Mouse (Mus musculus) CH12.LX (cell line): ENCODE data around the gene Dhx35. TPM values are rescaled to one million over a fixed set of nuclear protein-coding genes. Genes with fewer than 3 reads are reported as not detected.

ENCODE experiments used
- DNase-seq: peaks from one replicate; pipeline ENCODE4 v3.0.0-alpha.2; 2013; ENCODE audit errors: extremely low read depth
- H3K27ac ChIP-seq: 2 replicates; pipeline ENCODE4 v1.5.1; 2012; ENCODE audit warnings: low read depth, mild to moderate bottlenecking, control low read depth, moderate library complexity; ENCODE audit not compliant: insufficient read depth
- H3K27me3 ChIP-seq: replicated peaks from 2 replicates; pipeline ENCODE3; 2012; ENCODE audit warnings: inconsistent platforms
- H3K36me3 ChIP-seq, 2 experiments: replicated peaks in 1 of 2; 2 replicates each; pipeline versions ENCODE3 to v1.6.1; 2012; ENCODE audit warnings: inconsistent platforms in 1 of 2, low read length in 1 of 2, mild to moderate bottlenecking in 1 of 2, mixed read lengths in 1 of 2, moderate library complexity in 1 of 2; ENCODE audit not compliant: control insufficient read depth in 1 of 2, insufficient read depth in 1 of 2
- H3K4me1 ChIP-seq, 2 experiments: 2 replicates each; pipeline ENCODE4 v1.6.1; 2012; ENCODE audit warnings: inconsistent platforms in 1 of 2, moderate library complexity in 1 of 2; ENCODE audit not compliant: insufficient read depth in 2 of 2, control insufficient read depth in 1 of 2
- H3K4me2 ChIP-seq: 2 replicates; pipeline ENCODE4 v1.6.1; 2012; ENCODE audit warnings: low read depth, mild to moderate bottlenecking, control low read depth; ENCODE audit not compliant: poor library complexity, insufficient read depth, severe bottlenecking
- H3K4me3 ChIP-seq, 3 experiments: fragments of 150-350 bp in 1 of 3; sonication (generic) in 1 of 3; replicated peaks in 1 of 3; 2 replicates each; pipeline versions ENCODE3 to v1.5.1; 2011 to 2012; ENCODE audit warnings: low read depth in 2 of 3, low read length in 2 of 3, mild to moderate bottlenecking in 2 of 3, moderate library complexity in 2 of 3, control low read depth in 1 of 3, improper control_type of control experiment in 1 of 3, inconsistent platforms in 1 of 3, mixed read lengths in 1 of 3; ENCODE audit not compliant: poor library complexity in 1 of 3
- H3K79me2 ChIP-seq: replicated peaks from 2 replicates; pipeline ENCODE4 v1.6.1; 2012; ENCODE audit warnings: mild to moderate bottlenecking, moderate library complexity; ENCODE audit not compliant: control insufficient read depth, poor library complexity, insufficient read depth, severe bottlenecking; ENCODE audit errors: extremely low read depth
- H3K9ac ChIP-seq: 2 replicates; pipeline ENCODE4 v1.6.1; 2012; ENCODE audit warnings: low read depth, mild to moderate bottlenecking, control low read depth, moderate library complexity; ENCODE audit not compliant: insufficient read depth
- H3K9me3 ChIP-seq: replicated peaks from 2 replicates; pipeline ENCODE3; 2012; ENCODE audit warnings: low read length, inconsistent platforms, mixed read lengths
- BHLHE40 ChIP-seq: IDR thresholded peaks from 2 replicates; pipeline ENCODE4 v1.6.1; 2011; ENCODE audit warnings: mild to moderate bottlenecking, low read depth, low read length, improper control_type of control experiment
- CHD1 ChIP-seq: IDR thresholded peaks from 2 replicates; pipeline ENCODE4 v1.6.1; 2012; ENCODE audit warnings: low read depth, low read length, improper control_type of control experiment, inconsistent platforms
- ELF1 ChIP-seq: IDR thresholded peaks from 2 replicates; pipeline ENCODE4 v1.6.1; 2014; ENCODE audit warnings: low read depth, mild to moderate bottlenecking, inconsistent platforms, low read length, improper control_type of control experiment
- EP300 ChIP-seq: IDR thresholded peaks from 2 replicates; pipeline ENCODE4 v1.6.1; 2011; ENCODE audit warnings: low read length, improper control_type of control experiment
- ETS1 ChIP-seq: conservative IDR thresholded peaks from 2 replicates; pipeline ENCODE4 v1.6.1; 2012; ENCODE audit warnings: low read depth, mild to moderate bottlenecking, inconsistent platforms, low read length, improper control_type of control experiment, moderate library complexity
- HCFC1 ChIP-seq: IDR thresholded peaks from 2 replicates; pipeline ENCODE4 v1.6.1; 2012; ENCODE audit warnings: low read depth, mild to moderate bottlenecking, inconsistent platforms, low read length, improper control_type of control experiment
- IRF4 ChIP-seq: IDR thresholded peaks from 2 replicates; pipeline ENCODE4 v1.6.1; 2014; ENCODE audit warnings: low read depth, mild to moderate bottlenecking, inconsistent platforms, low read length, improper control_type of control experiment
- JUND ChIP-seq: conservative IDR thresholded peaks from 2 replicates; pipeline ENCODE4 v1.6.1; 2011; ENCODE audit warnings: low read depth, low read length, improper control_type of control experiment
- MAFK ChIP-seq: IDR thresholded peaks from 2 replicates; pipeline ENCODE4 v1.6.1; 2011; ENCODE audit warnings: low read length, improper control_type of control experiment; ENCODE audit not compliant: insufficient replicate concordance
- MAX ChIP-seq: IDR thresholded peaks from 2 replicates; pipeline ENCODE4 v1.6.1; 2011; ENCODE audit warnings: low read length, improper control_type of control experiment
- MAZ ChIP-seq: IDR thresholded peaks from 2 replicates; pipeline ENCODE4 v1.6.1; 2012; ENCODE audit warnings: low read depth, mild to moderate bottlenecking, inconsistent platforms, low read length, improper control_type of control experiment, moderate library complexity
- MEF2A ChIP-seq: IDR thresholded peaks from 2 replicates; pipeline ENCODE4 v1.6.1; 2014; ENCODE audit warnings: low read depth, mild to moderate bottlenecking, inconsistent platforms, low read length, improper control_type of control experiment, borderline replicate concordance
- MXI1 ChIP-seq: IDR thresholded peaks from 2 replicates; pipeline ENCODE4 v1.6.1; 2011; ENCODE audit warnings: mild to moderate bottlenecking, low read depth, low read length, improper control_type of control experiment
- MYC ChIP-seq: IDR thresholded peaks from 2 replicates; pipeline ENCODE4 v1.6.1; 2011; ENCODE audit warnings: low read depth, mild to moderate bottlenecking, improper control_type of control experiment, low read length
- NELFE ChIP-seq: IDR thresholded peaks from 2 replicates; pipeline ENCODE4 v1.6.1; 2011; ENCODE audit warnings: low read depth, low read length, improper control_type of control experiment
- NRF1 ChIP-seq: IDR thresholded peaks from 2 replicates; pipeline ENCODE4 v1.6.1; 2014; ENCODE audit warnings: low read depth, mild to moderate bottlenecking, inconsistent platforms, low read length, improper control_type of control experiment, moderate library complexity
- PAX5 ChIP-seq: IDR thresholded peaks from 2 replicates; pipeline ENCODE4 v1.6.1; 2012; ENCODE audit warnings: low read length, inconsistent platforms, mixed read lengths
- POLR2A ChIP-seq: IDR thresholded peaks from 2 replicates; pipeline ENCODE4 v1.6.1; 2011; ENCODE audit warnings: low read depth, mild to moderate bottlenecking, improper control_type of control experiment, low read length
- POLR2AphosphoS2 ChIP-seq: IDR thresholded peaks from 2 replicates; pipeline ENCODE4 v1.6.1; 2011; ENCODE audit warnings: low read depth, low read length, improper control_type of control experiment
- RCOR1 ChIP-seq: conservative IDR thresholded peaks from 2 replicates; pipeline ENCODE4 v1.6.1; 2012; ENCODE audit warnings: low read depth, mild to moderate bottlenecking, inconsistent platforms, low read length, improper control_type of control experiment
- SIN3A ChIP-seq: IDR thresholded peaks from 2 replicates; pipeline ENCODE4 v1.6.1; 2012; ENCODE audit warnings: low read length, improper control_type of control experiment, inconsistent platforms
- SMC3 ChIP-seq: IDR thresholded peaks from 2 replicates; pipeline ENCODE4 v1.6.1; 2011; ENCODE audit warnings: low read depth, low read length, improper control_type of control experiment
- TBP ChIP-seq: conservative IDR thresholded peaks from 2 replicates; pipeline ENCODE4 v1.6.1; 2011; ENCODE audit warnings: low read depth, low read length, improper control_type of control experiment
- TCF12 ChIP-seq: IDR thresholded peaks from 2 replicates; pipeline ENCODE4 v1.6.1; 2014; ENCODE audit warnings: low read depth, mild to moderate bottlenecking, inconsistent platforms, low read length, improper control_type of control experiment
- UBTF ChIP-seq: IDR thresholded peaks from 2 replicates; pipeline ENCODE4 v1.6.1; 2012; ENCODE audit warnings: low read depth, mild to moderate bottlenecking, inconsistent platforms, low read length, improper control_type of control experiment, moderate library complexity
- USF2 ChIP-seq: conservative IDR thresholded peaks from 2 replicates; pipeline ENCODE4 v1.6.1; 2011; ENCODE audit warnings: low read depth, low read length, improper control_type of control experiment
- ZKSCAN1 ChIP-seq: IDR thresholded peaks from 2 replicates; pipeline ENCODE4 v1.6.1; 2012; ENCODE audit warnings: low read depth, inconsistent platforms, low read length, improper control_type of control experiment, borderline replicate concordance
- dilution Hi-C: fragments of 300-500 bp; cut with MboI; formaldehyde crosslinking; loops from 2 replicates; pipeline ENCODE4 v1.14.3; 2020; ENCODE audit warnings: low sequenced_read_pairs; ENCODE audit not compliant: extremely low pct_unique_long_range_greater_than_20kb, extremely low pct_ligation_motif_present
- in situ Hi-C: fragments of 300-500 bp; cut with MboI; formaldehyde crosslinking; loops from 3 replicates; pipeline ENCODE4 v1.14.3; 2019; ENCODE audit warnings: low sequenced_read_pairs, low pct_ligation_motif_present, low pct_unique_long_range_greater_than_20kb, mixed read lengths
- polyA plus RNA-seq: library from polyadenylated mRNA; unstranded; fragments of >175 nt; gene quantifications from 2 replicates; pipeline ENCODE4 v1.2.1, GENCODE M21; 2012; ENCODE audit warnings: low read depth; ENCODE audit not compliant: insufficient read length
- total RNA-seq, 2 experiments: library from RNA; depleted of rRNA; stranded (reverse); fragments of 300-350 nt in 1 of 2; fragments of >200 nt in 1 of 2; gene quantifications; 2 replicates each; pipeline ENCODE4 v1.2.3; 2012 to 2014

Dhx35 gene
- total and polyA plus RNA-seq, 3 experiments = 19.7 to 25.3 (median 20.2) TPM

DNA sequence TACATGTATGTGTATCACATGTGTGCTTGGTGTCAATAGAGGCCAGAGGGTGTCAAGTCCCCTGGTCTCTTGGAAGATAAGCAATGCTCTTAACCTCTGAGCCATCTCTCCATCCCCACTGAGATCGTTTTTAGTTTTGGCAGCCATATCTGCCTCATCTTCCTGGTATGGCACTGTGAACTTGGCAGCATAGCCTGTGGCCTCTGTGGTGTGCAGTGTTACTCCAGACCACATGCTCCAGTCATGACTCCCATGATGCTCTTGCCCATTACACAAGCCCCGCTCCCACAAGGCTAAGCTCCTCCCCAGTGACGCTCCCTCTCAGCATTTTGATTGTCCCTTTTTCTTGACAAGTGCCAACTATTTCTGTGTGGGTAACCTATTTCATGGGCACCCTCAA, 53.4 kb downstream of the Dhx35 start:
- no peaks in the 10 kb centered on the region for H3K9me3 ChIP-seq
- TF ChIP-seq EP300 = no peak
- TF ChIP-seq UBTF = no peak
- TF ChIP-seq JUND = no peak
- TF ChIP-seq TBP = no peak
- no peak for TF ChIP-seq PAX5
- TF ChIP-seq ETS1 = no peak
- no peak for TF ChIP-seq MEF2A
- no peak for TF ChIP-seq ELF1
- TF ChIP-seq USF2 = no peak
- no peak for TF ChIP-seq NRF1
- no peak for TF ChIP-seq HCFC1
- TF ChIP-seq POLR2AphosphoS2 = no peak
- no peak for TF ChIP-seq IRF4
- TF ChIP-seq MXI1 = no peak
- no peak for TF ChIP-seq TCF12
- no peak for TF ChIP-seq SIN3A
- TF ChIP-seq SMC3 = no peak
- TF ChIP-seq BHLHE40 = no peak
- in situ Hi-C loops (no loop called here), dilution Hi-C loops (no loop called here)
- H3K27me3 ChIP-seq = no peaks in the 10 kb centered on the region
- H3K4me3 ChIP-seq = no peak overlapping the region
- no peak overlapping the region for H3K9ac ChIP-seq
- no peak for DNase-seq
- no peak overlapping the region for H3K27ac ChIP-seq
- H3K4me2 ChIP-seq = no peak overlapping the region
- no peaks in the 10 kb centered on the region for H3K79me2 ChIP-seq
- H3K36me3 ChIP-seq = peaks cover 55 to 92% of the 10 kb centered on the region in 2 experiments
- 0 out of 4 replicates have a peak, but pooled peaks cover 0 to 2% of the 10 kb centered on the region in 2 experiments for H3K4me1 ChIP-seq

- H3K27ac ChIP-seq = no peak overlapping the region
- 0 out of 4 replicates have a peak, but pooled peaks cover 0 to 2% of the 10 kb centered on the region in 2 experiments for H3K4me1 ChIP-seq
- no peaks in the 10 kb centered on the region for H3K79me2 ChIP-seq
- H3K4me3 ChIP-seq = no peak overlapping the region
- H3K9me3 ChIP-seq = no peaks in the 10 kb centered on the region
- no peak for TF ChIP-seq EP300
- TF ChIP-seq ELF1 = no peak
- TF ChIP-seq SIN3A = no peak
- TF ChIP-seq HCFC1 = no peak
- TF ChIP-seq BHLHE40 = no peak
- TF ChIP-seq ZKSCAN1 = no peak
- no peak for TF ChIP-seq RCOR1
- no peak for TF ChIP-seq CHD1
- TF ChIP-seq MEF2A = no peak
- no peak for TF ChIP-seq MAZ
- no peak for TF ChIP-seq NELFE
- TF ChIP-seq IRF4 = no peak
- TF ChIP-seq MAFK = no peak
- TF ChIP-seq MAX = no peak
- no peak for TF ChIP-seq TBP
- no peak for TF ChIP-seq POLR2A
- TF ChIP-seq MYC = no peak
- peaks cover 51 to 90% of the 10 kb centered on the region in 2 experiments for H3K36me3 ChIP-seq
- H3K4me2 ChIP-seq = no peak overlapping the region
- in situ Hi-C loops = no loop called here
- no peak for DNase-seq
- no peaks in the 10 kb centered on the region for H3K27me3 ChIP-seq
- dilution Hi-C loops = no loop called here
- H3K9ac ChIP-seq = no peak overlapping the region
These were observed 54.8 kb downstream of the Dhx35 start for GRCm38 (mm10) chr2:158849416-158849815.
